Mouse (Mus musculus): ENCODE measurements around the gene Zfp174. TPM values are rescaled to one million over a fixed set of nuclear protein-coding genes. Genes with fewer than 3 reads are reported as not detected.

The Zfp174 gene
- polyA plus RNA-seq, 1 experiment from 2014 or later = 1.3 TPM

- H3K36me3 ChIP-seq (ENCODE audit: poor library complexity, severe bottlenecking) = peaks cover 15% of the 10 kb centered on the region
- no peaks in the 10 kb centered on the region for H3K4me1 ChIP-seq
- H3K27me3 ChIP-seq = no peaks in the 10 kb centered on the region
- no peak for ATAC-seq
- no peaks in the 10 kb centered on the region for H3K9me3 ChIP-seq (replicated peaks)
- no peak overlapping the region for H3K4me3 ChIP-seq
- H3K4me2 ChIP-seq = no peak overlapping the region
- no peak overlapping the region for H3K9ac ChIP-seq
- 96% methylated on average over 14 of the region's 14 CpGs for WGBS
- no peak overlapping the region for H3K27ac ChIP-seq
These were observed 44.7 kb downstream of the Zfp174 start for GRCm38 (mm10) chr16:3891621-3892295.

GRCm38 (mm10) chr16:3893739-3894138 lies 46.7 kb downstream of the Zfp174 start:
- Histone ChIP-seq H3K36me3 (ENCODE audit: poor library complexity, severe bottlenecking) (peaks cover 35% of the 10 kb centered on the region), H3K4me3 (no peak overlapping the region), H3K27me3 (no peaks in the 10 kb centered on the region), H3K27ac (no peak overlapping the region), H3K9ac (no peak overlapping the region), H3K9me3 (replicated peaks) (no peaks in the 10 kb centered on the region), H3K4me1 (no peaks in the 10 kb centered on the region), H3K4me2 (no peak overlapping the region)
- ATAC-seq = no peak
- WGBS = 81% methylated on average over 3 of the region's 3 CpGs

- ATAC-seq = no peak
- Histone ChIP-seq H3K4me3 (no peak overlapping the region), H3K4me2 (no peak overlapping the region), H3K27me3 (no peaks in the 10 kb centered on the region), H3K9me3 (replicated peaks) (no peaks in the 10 kb centered on the region), H3K27ac (no peak overlapping the region), H3K36me3 (ENCODE audit: poor library complexity, severe bottlenecking) (peaks cover 51% of the 10 kb centered on the region), H3K9ac (no peak overlapping the region; the same call in 1 of the 2 replicates), H3K4me1 (no peaks in the 10 kb centered on the region)
- WGBS = 85% methylated on average over 9 of the region's 9 CpGs
These were observed 48.2 kb downstream of the Zfp174 start for GRCm38 (mm10) chr16:3895173-3895792.

GRCm38 (mm10) chr16:3896046-3896445 lies 49.0 kb downstream of the Zfp174 start:
- Histone ChIP-seq H3K4me3 (no peak overlapping the region), H3K9me3 (replicated peaks) (no peaks in the 10 kb centered on the region), H3K27ac (no peak overlapping the region), H3K9ac (no peak overlapping the region), H3K36me3 (ENCODE audit: poor library complexity, severe bottlenecking) (peaks cover 58% of the 10 kb centered on the region), H3K4me1 (no peaks in the 10 kb centered on the region), H3K4me2 (no peak overlapping the region), H3K27me3 (no peaks in the 10 kb centered on the region)
- no peak for ATAC-seq
- WGBS = 90% methylated on average over 6 of the region's 6 CpGs

- H3K36me3 ChIP-seq (ENCODE audit: poor library complexity, severe bottlenecking) = peaks cover 63% of the 10 kb centered on the region
These were observed 49.5 kb downstream of the Zfp174 start for GRCm38 (mm10) chr16:3896553-3896952.

GRCm38 (mm10) chr16:3907471-3907870 lies 60.4 kb downstream of the Zfp174 start:
- Histone ChIP-seq H3K4me2 (peak overlapping the region; percentile 80; the same call in 1 of the 2 replicates), H3K36me3 (ENCODE audit: poor library complexity, severe bottlenecking) (peaks cover 43% of the 10 kb centered on the region)
- WGBS = 81% methylated on average over 2 of the region's 2 CpGs

More at GRCm38 (mm10) chr16:3896553-3896952, 49.5 kb downstream of the Zfp174 start:
- 95% methylated on average over 1 of the region's 1 CpGs for WGBS
- Histone ChIP-seq H3K27ac (no peak overlapping the region), H3K27me3 (no peaks in the 10 kb centered on the region), H3K4me1 (no peaks in the 10 kb centered on the region), H3K4me3 (no peak overlapping the region), H3K9me3 (replicated peaks) (no peaks in the 10 kb centered on the region), H3K9ac (no peak overlapping the region), H3K4me2 (no peak overlapping the region)
- no peak for ATAC-seq

More at GRCm38 (mm10) chr16:3907471-3907870, 60.4 kb downstream of the Zfp174 start:
- Histone ChIP-seq H3K4me1 (peaks cover 14% of the 10 kb centered on the region), H3K9ac (no peak overlapping the region), H3K9me3 (replicated peaks) (no peaks in the 10 kb centered on the region), H3K4me3 (no peak overlapping the region), H3K27ac (no peak overlapping the region), H3K27me3 (no peaks in the 10 kb centered on the region)
- no peak for ATAC-seq

Other genes starting within 250 kb of the Zfp174 start
- not detected in 2 replicates for gene Mefv, start 129.2 kb upstream of the Zfp174 start, polyA plus RNA-seq (2015; fragmentation: Nextera tagmentation; extraction: Ambion mirVana)
- 57.0 and 59.2 TPM in 2 replicates for gene Zfp263, start 103.2 kb upstream of the Zfp174 start, polyA plus RNA-seq (2015; fragmentation: Nextera tagmentation; extraction: Ambion mirVana)
- not detected in 2 replicates for gene Olfr15, start 16.4 kb upstream of the Zfp174 start, polyA plus RNA-seq (2015; fragmentation: Nextera tagmentation; extraction: Ambion mirVana)
- gene Naa60, start 25.1 kb downstream of the Zfp174 start, polyA plus RNA-seq (2015; fragmentation: Nextera tagmentation; extraction: Ambion mirVana) = 66.0 and 72.4 TPM in 2 replicates
- 9.6 and 10.8 TPM in 2 replicates for gene Zfp597, start 37.3 kb downstream of the Zfp174 start, polyA plus RNA-seq (2015; fragmentation: Nextera tagmentation; extraction: Ambion mirVana)
- gene Gm20695, start 37.4 kb downstream of the Zfp174 start, polyA plus RNA-seq (2015; fragmentation: Nextera tagmentation; extraction: Ambion mirVana) = 3.9 and 5.7 TPM in 2 replicates
- 7.9 and 9.7 TPM in 2 replicates for gene 1700037C18Rik, start 61.4 kb downstream of the Zfp174 start, polyA plus RNA-seq (2015; fragmentation: Nextera tagmentation; extraction: Ambion mirVana)
- 30.3 and 35.5 TPM in 2 replicates for gene Cluap1, start 61.5 kb downstream of the Zfp174 start, polyA plus RNA-seq (2015; fragmentation: Nextera tagmentation; extraction: Ambion mirVana)
- 0.78 and 0.81 TPM in 2 replicates for gene Nlrc3, start 129.4 kb downstream of the Zfp174 start, polyA plus RNA-seq (2015; fragmentation: Nextera tagmentation; extraction: Ambion mirVana)
- gene Slx4, start 156.5 kb downstream of the Zfp174 start, polyA plus RNA-seq (2015; fragmentation: Nextera tagmentation; extraction: Ambion mirVana) = 18.0 and 21.3 TPM in 2 replicates
- gene Dnase1, start 189.7 kb downstream of the Zfp174 start, polyA plus RNA-seq (2015; fragmentation: Nextera tagmentation; extraction: Ambion mirVana) = 5.0 and 5.2 TPM in 2 replicates
- 54.2 and 59.0 TPM in 2 replicates for gene Trap1, start 230.6 kb downstream of the Zfp174 start, polyA plus RNA-seq (2015; fragmentation: Nextera tagmentation; extraction: Ambion mirVana)